Mouse (Mus musculus) kidney, adult 18-20 months (tissue): ENCODE data around the gene Polr3e.
"Not testable (repeated sequence)": the region's sequence is repeated elsewhere in the genome, so short reads cannot be mapped to it uniquely, and the experiment has no call there.

Experiments
- DNase-seq: peaks from one replicate; pipeline ENCODE4 v3.0.0; 2021

Gene Polr3e

GRCm38 (mm10) chr7:120913332-120913731 lies 4.2 kb upstream of the Polr3e start:
- DNase-seq, result no peak

DNA sequence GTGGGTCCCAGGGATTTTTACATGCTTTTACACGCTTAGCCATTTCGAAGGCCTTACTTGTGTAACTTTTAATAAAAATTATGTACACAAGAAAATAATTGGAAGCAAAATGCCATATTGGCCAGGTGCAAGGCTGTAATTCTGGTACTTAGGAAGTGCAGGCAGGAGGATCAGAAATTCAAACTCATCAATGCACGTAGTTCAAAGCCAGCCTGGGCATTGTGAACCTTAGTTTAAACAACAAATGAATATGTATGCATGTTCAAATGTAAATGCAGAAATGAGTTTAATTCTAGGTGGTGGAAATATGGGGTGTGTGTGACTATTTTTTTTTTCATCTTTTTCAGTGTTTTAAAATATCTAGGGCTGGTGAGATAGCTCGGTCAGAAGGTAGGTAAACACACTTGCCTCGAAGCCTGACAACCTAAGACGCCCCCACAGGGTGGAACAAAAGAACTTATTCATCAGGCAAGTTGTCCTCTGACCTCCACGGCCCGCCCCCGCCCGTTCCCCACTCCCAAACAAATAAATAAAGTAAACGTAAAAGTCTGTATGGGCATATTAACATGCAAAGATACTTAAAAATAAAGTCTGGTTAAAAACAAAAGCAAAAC lies 1.2 kb upstream of the Polr3e start:
- no peak for DNase-seq

- DNase-seq, result no peak
Observed at GRCm38 (mm10) chr7:120917279-120917591, 309 bp upstream of the Polr3e start.

- DNase-seq, result peak; percentile 68
Observed at GRCm38 (mm10) chr7:120918526-120918962, 1.0 kb downstream of the Polr3e start.

- no peak for DNase-seq
Observed at GRCm38 (mm10) chr7:120933110-120933509, 15.6 kb downstream of the Polr3e start.

DNA sequence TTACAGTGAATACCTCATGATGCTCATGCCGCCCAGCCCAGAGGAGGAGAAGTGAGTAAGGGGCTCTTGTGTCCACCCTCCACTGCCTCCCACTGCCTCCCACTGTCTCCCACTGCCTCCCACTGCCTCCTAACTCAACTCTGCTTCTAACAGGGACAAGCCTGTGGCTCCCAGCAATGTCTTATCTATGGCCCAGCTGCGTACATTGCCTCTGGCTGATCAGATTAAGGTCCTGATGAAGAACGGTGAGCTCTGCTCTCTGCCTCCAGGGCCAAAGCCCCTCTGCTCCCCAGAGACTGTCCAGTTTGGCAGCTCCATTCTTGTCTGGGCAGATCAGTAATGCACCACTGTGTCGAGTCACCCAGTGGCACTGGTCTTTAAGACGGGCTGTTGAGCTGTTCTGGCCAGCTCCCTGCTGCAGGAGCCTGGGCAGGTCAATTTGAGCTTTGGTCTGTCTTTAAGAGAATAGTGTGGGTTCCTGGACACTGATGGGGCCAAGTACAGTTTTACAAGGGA lies 16.2 kb downstream of the Polr3e start:
- DNase-seq, result no peak

GRCm38 (mm10) chr7:120934716-120935115 lies 17.2 kb downstream of the Polr3e start:
- peak; percentile 61 for DNase-seq

GRCm38 (mm10) chr7:120936522-120936921 lies 19.0 kb downstream of the Polr3e start:
- DNase-seq, result no peak

GRCm38 (mm10) chr7:120938206-120938605 lies 20.7 kb downstream of the Polr3e start:
- peak; percentile 56 for DNase-seq

DNA sequence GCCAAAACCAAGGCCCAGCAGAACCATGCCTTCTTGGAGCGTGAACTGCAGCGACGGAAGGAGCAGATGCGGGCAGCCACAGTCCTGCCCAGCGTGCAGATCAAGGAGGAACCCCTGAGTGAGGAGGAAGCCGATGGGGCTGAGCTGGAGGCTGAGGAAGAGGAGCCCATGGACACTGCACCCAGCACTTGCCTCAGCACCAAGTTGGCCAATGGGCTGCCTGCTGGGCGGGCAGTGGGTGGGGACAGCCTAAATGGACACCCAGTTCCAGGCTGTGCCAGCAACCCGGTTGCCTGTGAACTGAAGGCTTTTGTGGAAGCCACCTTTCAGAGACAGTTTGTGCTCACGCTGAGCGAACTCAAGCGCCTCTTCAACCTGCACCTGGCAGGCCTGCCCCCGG lies 22.8 kb downstream of the Polr3e start:
- DNase-seq, result peak; percentile 86

DNA sequence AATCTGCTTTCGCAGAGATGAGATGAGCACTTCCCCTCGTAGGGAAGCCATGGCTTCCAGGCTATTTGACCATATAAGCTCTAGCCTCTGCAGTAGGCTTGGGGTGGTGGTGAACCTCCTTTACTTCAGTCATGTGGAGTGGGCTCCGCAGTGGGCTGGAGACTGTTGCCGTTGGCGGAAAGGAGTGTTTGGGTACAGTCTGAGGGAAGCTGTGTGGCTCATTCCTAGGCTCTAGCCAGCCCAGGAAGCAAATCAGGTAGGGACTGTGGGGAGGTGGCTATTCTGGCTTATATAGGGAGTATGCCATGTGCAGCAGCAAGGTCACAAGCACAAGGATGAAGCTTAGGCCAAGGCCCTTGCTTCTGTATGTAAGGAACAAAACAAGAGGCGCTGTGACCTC lies 23.7 kb downstream of the Polr3e start:
- DNase-seq, result peak; percentile 29

DNA sequence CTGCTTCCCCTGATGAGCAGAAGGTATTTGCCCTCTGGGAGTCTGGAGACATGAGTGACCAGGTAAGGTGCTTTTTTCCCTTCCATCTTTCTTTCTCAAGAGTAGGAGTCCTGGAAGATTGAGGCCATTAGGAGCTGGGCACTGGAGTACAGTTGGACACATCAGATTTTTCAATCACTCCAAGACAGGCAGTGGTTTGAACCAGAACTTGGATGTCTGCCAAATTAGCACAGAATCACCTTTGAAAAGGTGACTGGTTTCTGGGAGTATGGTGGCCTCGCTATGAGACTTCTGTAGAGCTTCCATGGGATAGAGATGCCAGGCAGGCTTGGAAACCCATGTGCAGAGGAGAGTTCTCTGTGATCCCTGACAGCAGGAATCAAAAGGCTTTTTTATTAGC lies 25.0 kb downstream of the Polr3e start:
- peak; percentile 43 for DNase-seq

- DNase-seq, result no peak
Observed at GRCm38 (mm10) chr7:120943936-120944509, 26.5 kb downstream of the Polr3e start.

GRCm38 (mm10) chr7:120953591-120953990 lies 36.0 kb downstream of the Polr3e start:
- not testable (repeated sequence) for DNase-seq

- no peak for DNase-seq
Observed at GRCm38 (mm10) chr7:120960116-120960515, 42.6 kb downstream of the Polr3e start.

- no peak for DNase-seq
Observed at GRCm38 (mm10) chr7:120960601-120961000, 43.1 kb downstream of the Polr3e start.

- DNase-seq, result peak; percentile 70
Observed at GRCm38 (mm10) chr7:120961893-120962292, 44.3 kb downstream of the Polr3e start.

GRCm38 (mm10) chr7:120963126-120963525 lies 45.6 kb downstream of the Polr3e start:
- no peak for DNase-seq

- DNase-seq, result no peak
Observed at GRCm38 (mm10) chr7:120969221-120969620, 51.7 kb downstream of the Polr3e start.

- DNase-seq, result no peak
Observed at GRCm38 (mm10) chr7:120970112-120970511, 52.6 kb downstream of the Polr3e start.

- DNase-seq, result not testable (repeated sequence)
Observed at GRCm38 (mm10) chr7:120972471-120972870, 54.9 kb downstream of the Polr3e start.

GRCm38 (mm10) chr7:120974001-120974400 lies 56.5 kb downstream of the Polr3e start:
- no peak for DNase-seq

DNA sequence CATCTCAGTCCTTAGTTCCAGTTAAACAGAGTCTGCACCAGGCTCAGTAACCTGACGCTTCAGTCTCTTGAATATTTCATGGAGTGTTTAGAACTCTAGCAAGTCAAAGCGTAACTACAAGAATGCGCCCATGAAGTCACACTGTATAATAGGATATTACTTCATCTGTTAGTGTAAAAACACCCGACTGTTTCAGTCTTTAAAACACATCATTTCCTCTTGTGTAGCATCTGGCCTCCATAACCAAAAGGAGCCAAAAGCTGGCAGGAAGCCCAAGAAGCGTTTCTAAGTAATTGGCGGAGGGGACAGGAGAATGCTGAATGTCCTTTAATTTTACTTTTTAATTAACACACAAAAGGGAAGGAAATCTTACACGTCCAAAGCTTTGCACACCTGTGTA lies 59.5 kb downstream of the Polr3e start:
- DNase-seq, result peak; percentile 25

- no peak for DNase-seq
Observed at GRCm38 (mm10) chr7:120980041-120980440, 62.5 kb downstream of the Polr3e start.
